ENCODE assay signal across 27 mouse cellular contexts in genomic region chr9:23576314-23576713, GRCm38 (mm10).
"Had no signal": no experiment of that assay in that cellular context is flagged by ENCODE, and none has a peak within 500 bp of the region (broad histone marks: within the 10 kb centered on the region; RNA-seq: fewer than 3 reads in every experiment).

No protein-coding gene starts in this region.

- H3K9me3 ChIP-seq: heart, embryonic 10.5 days; heart, embryonic 12.5 days; hindbrain, embryonic 10.5 days; hindbrain, embryonic 13.5 days; hindbrain, embryonic 15.5 days; kidney, embryonic 15.5 days; limb, embryonic 13.5 days; limb, embryonic 15.5 days; liver, embryonic 12.5 days had no signal

- DNase-seq: gastrocnemius, adult 2 months; gastrocnemius, postnatal 10 days; gastrocnemius, postnatal 25 days; heart, adult 18-20 months; heart, postnatal 10 days; heart, postnatal 4 days; kidney, adult 11 months; kidney, adult 2 months; kidney, adult 9 months; kidney, postnatal 14 days; kidney, postnatal 36 days; layer of hippocampus, adult 9-11 months; layer of hippocampus, postnatal 36 days; left cerebral cortex, postnatal 4 days had no signal

- H3K4me3 ChIP-seq: gastrocnemius, adult 2 months; heart, embryonic 10.5 days; heart, embryonic 12.5 days; hindbrain, embryonic 10.5 days; hindbrain, embryonic 13.5 days; hindbrain, embryonic 15.5 days; kidney, embryonic 15.5 days; limb, embryonic 13.5 days; limb, embryonic 15.5 days; liver, embryonic 12.5 days had no signal

- ATAC-seq: hindbrain, postnatal 0 days; intestine, embryonic 16.5 days; liver, embryonic 12.5 days had no signal

- H3K4me2 ChIP-seq: heart, embryonic 12.5 days; hindbrain, embryonic 13.5 days; hindbrain, embryonic 15.5 days; kidney, embryonic 15.5 days; limb, embryonic 13.5 days; limb, embryonic 15.5 days; liver, embryonic 12.5 days had no signal

- H3K36me3 ChIP-seq: heart, embryonic 10.5 days; heart, embryonic 12.5 days; hindbrain, embryonic 10.5 days; hindbrain, embryonic 13.5 days; hindbrain, embryonic 15.5 days; kidney, embryonic 15.5 days; limb, embryonic 13.5 days; limb, embryonic 15.5 days; liver, embryonic 12.5 days had no signal

- H3K9ac ChIP-seq: heart, embryonic 12.5 days; hindbrain, embryonic 13.5 days; hindbrain, embryonic 15.5 days; kidney, embryonic 15.5 days; limb, embryonic 13.5 days; limb, embryonic 15.5 days; liver, embryonic 12.5 days; liver, embryonic 14.5 days had no signal

- H3K27ac ChIP-seq: gastrocnemius, adult 2 months; heart, embryonic 10.5 days; hindbrain, embryonic 10.5 days; hindbrain, embryonic 13.5 days; hindbrain, embryonic 15.5 days; hindbrain, postnatal 0 days; kidney, embryonic 15.5 days; kidney, postnatal 0 days; limb, embryonic 13.5 days; limb, embryonic 15.5 days; liver, embryonic 12.5 days; liver, embryonic 14.5 days had no signal

- H3K4me1 ChIP-seq: heart, embryonic 10.5 days; hindbrain, embryonic 10.5 days; limb, embryonic 13.5 days; liver, embryonic 12.5 days had no signal

- H3K27me3 ChIP-seq: heart, embryonic 12.5 days; hindbrain, embryonic 13.5 days; hindbrain, embryonic 15.5 days; kidney, embryonic 15.5 days; limb, embryonic 13.5 days; limb, embryonic 15.5 days; liver, embryonic 12.5 days had no signal
